Mouse (Mus musculus) lung, postnatal 4 days (tissue): ENCODE measurements around the gene Klhl25.
A peak's percentile ranks its signal among the peaks of the same experiment; 100 is the strongest.
"Not testable (repeated sequence)": the region's sequence is repeated elsewhere in the genome, so short reads cannot be mapped to it uniquely, and the experiment has no call there.

Experiments used
- DNase-seq, 2 experiments: peaks; one replicate each; pipeline ENCODE4 v3.0.0; 2021

Gene Klhl25

DNA sequence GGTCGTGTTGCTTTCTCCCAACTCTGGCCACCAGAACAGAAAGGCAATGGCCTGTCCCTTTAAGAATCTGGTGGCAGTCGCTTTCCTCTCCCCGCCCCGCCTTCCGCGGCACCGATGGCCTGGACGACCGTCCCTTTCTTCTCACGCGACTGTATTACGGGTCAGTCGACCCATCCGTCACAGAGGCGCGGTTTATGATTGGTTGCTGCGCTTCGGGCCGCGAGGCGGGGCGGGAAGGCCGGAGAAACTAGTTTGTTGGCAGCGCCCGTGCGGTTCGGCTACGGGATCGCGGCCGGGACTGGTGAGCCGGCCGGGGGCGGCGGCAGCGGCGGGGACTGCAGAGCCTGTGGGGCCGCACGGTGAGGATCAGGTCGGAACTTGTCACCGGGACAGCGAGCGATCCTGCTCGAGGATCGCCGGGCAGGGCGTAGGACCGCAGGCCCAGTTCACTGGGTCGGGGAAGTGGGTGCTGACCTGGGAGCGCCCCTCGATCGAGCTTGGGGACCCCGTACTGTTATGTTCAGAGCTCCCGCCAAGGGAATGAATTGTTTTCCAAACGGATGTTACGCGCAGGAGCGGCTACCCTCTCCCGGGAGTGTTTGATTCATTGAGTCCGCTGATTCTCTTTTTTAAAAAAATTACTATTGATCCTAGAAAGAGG, at the start of gene Klhl25:
Gene Klhl25, plus strand, starts transcription at position 196 of the 661 bp plus-strand sequence.
- peak; percentile 98 to 99 for DNase-seq

DNA sequence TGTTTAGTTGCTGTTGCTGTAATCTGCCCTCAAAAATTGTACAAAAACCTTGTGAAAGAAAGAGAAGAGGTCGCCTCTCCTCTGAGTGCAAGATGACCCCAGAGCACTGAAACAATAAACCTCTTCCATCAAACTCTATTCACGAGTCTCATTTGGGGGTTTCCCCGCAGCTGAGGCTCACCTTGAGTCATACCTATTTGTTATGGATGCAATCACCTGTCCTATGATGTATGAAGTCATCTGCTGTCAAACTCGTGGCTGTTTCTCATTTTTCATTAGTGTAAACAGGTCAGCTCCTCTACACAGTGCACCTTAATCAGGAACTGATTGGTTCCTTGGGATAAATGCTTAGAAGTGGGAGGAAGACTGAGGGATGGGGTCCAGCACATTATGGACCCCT, 47.6 kb upstream of the Klhl25 start:
- no peak for DNase-seq

DNA sequence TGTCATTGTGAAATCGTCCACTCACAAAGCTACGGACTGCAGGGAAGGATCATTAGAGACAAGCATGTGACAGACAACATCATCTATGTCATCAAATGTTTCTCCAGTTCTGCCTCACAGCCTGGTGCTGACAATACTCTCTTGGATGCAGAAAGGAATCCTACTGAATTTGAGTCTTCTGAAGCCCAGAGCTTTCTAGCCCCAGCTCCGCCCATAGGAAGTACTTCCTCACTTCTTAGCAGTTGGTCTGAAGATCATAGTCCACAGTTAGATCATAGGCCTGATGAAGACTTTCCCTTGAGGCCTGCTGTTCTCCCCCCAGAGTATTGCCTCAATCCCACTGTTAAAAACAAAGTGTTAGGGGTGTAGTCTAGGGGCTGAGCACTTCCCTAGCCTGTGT, 47.1 kb upstream of the Klhl25 start:
- DNase-seq = peak in 1 of 2 experiments; percentile 12

DNA sequence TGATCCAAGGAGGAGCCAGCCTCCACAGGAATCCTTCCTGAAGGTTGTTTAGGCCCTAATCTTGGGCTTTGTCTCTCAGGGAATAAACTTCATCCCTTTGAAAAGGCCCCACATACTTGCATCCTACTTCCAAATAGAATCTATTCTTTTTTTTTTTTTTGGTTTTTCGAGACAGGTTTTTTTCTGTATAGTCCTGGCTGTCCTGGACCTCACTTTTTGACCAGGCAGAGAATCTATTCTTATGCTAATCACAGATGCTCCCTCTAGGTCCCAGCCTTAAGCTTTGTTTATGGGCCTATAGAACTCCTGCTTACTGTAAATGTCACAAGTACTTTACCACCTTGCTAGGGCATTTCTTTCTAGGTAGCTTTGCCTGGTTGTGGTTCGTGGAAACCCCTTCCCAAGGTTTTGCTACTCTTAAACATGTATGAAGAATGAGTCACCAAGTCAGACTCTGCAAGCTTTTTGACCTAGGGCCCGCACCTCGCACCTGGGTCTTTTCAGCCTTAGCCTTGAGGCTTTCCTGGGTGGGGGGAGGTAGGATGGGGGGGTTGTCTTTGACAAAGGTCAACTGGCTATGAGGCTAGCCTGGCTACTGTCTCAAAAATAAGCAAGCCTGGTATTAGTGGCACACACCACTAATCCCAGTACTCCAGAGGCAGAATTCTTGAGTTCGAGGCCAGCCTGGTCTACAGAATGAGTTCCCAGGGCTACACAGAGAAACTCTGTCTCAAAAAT, 46.3 kb upstream of the Klhl25 start:
- no peak for DNase-seq

DNA sequence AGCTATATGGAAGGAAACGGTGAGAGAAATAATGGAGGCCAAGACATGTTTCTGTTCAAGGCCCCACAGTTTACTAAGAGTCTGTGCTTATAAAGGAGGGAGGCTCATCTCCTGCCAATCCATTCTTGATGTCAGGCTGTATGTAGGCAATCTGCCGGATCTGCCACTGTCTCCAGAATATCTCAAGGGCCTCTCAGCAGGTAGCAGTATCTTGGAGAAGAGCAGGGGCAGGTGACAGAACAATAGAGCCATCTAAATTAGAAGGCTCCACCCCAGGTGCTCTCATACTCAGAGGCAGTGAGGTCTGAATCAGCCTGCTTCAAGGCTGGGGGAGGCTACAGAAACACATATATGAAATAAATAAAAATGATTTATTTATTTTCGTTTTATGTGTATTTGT, 45.2 kb upstream of the Klhl25 start:
- DNase-seq = no peak

DNA sequence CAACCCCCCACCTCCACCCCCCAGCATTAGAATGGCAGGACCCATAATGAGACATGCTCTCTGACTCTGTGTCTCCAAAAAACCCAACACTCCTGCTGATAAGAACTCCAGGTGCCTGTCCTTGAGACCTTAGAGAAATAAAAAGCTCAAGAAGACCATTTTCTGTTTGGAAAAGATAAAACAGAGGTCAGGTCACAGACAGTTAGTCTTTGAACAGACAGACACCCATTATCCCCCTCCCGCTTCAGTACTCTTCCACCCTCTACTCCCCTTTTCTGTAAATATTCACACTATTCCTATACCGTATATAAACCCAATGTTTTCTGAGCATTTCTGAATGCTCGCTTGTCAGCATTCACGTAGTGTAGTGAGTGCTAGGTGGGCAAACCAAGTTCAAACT, 41.9 kb upstream of the Klhl25 start:
- no peak for DNase-seq

DNA sequence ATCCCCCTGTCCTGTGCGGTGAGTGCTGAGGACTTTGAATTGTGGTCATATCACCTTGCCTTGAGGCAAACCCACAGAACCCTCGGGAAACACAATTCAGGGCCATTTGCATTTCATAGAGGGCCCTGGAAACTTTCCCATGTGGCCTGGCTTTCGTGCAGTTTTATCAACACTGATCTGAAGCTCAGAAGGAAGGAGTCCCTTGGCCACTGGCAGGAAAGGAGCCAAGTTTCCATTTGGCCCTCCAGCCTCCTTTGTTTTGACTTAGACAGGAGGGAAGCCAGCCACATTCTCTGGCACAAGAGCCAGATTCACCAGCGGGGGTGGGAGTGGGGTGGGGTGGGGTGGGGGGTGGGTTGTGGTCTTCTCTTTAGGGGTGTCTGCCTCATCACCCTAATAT, 41.4 kb upstream of the Klhl25 start:
- peak; percentile 72 to 80 for DNase-seq

DNA sequence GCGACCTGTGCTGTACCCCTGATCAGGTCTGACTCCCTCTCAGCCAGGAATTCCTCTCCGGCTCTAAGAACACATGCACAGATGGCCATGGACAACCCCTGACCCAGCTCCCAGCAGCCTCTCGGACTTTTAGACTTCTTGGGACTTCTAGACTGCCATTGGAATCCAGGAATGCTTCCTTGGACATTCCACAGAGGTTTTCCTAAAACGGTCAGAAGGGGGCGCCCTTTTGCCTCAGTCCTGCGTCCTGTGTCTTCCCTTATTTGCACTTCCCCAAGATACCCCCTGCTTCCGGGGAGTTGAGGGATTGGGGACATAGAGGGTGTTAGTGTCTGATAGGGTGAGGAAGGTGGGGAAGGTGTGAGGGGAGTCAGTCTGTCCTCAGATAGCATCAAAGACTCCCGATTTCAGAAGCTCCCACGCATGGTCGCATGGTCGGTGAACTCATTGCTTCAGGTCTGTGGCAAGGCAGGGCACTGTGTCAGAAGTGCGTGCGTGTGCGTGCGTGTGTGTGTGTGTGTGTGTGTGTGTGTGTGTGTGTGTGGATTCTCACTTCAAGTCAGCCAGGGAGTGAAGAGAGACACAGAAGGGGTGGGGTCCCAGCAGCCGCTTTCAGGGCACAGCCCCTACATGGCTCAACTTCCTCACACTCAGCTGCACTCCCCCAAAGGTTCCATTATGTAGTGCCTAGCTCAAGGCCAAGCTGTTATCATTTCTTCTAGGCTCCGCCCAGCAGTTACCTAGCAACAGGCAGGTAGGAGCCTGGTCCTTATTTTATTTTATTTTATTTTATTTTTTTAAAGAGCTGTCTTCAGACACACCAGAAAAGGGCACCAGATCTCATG, 40.4 kb upstream of the Klhl25 start:
- peak in 1 of 2 experiments; percentile 65 for DNase-seq

DNA sequence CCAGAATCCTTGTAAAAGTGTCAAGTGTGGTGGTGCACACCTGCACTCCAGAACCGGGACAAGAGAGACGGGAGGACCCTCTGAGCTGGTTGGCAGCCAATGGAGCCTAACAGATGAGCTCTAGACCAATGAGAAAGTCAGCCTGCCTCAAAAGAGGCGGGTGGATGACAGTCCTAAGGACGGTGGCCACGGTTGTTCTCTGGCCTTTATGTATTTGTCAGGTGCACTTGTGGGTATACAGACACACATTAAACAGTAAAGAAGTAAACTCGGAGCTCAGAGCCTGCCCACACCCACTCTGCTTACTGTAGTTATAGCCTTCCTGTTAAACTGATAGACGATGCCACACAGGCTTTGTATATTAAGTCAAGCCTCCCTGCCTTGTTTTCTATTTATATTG, 27.4 kb upstream of the Klhl25 start:
- DNase-seq = no peak

DNA sequence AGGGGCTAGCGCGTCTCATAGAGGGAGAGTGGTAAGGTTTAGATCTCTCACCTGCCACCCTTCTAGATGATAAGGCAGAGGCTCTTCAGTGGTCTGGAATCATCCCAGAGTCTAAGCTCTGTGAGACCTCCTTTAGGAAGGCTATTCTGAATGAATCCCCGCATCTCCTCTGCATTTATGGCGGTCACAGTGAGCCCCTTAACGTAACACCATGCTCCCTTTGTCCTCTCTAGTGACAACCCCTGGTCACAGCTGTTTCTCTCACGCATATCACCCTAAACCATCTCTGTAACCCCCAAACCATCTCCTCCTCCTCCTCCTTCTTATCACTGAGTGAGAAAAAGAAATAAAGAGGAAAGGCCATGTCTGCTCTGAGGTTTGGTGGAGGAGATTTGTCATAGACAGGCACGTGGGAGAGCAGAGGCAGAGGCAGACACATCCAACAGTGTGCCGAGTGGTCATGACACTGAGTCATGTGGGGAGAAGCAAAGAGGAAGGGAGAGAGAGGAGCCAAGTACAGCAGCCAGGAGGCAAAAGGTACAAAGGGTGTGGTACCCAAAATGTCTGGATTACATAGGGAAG, 25.9 kb upstream of the Klhl25 start:
- DNase-seq = peak in 1 of 2 experiments; percentile 14

DNA sequence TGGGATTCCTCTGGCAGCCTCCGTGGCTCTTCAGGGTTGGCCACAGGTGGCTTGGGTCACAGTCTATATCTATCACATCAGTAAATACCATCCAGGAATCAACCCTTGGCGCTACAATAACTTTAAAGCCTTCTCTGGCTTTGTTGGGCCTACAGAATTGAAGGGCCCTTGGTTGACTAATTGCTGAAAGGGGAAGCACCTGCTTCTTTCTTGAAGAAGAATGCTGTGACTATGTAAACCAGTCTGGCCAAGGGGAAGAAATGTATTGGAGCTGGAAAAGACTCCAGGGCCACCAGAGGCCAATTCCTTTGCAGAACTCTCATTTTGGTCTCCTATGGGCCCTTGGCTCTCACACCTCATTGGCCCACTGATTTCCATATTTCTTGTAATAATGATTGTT, 25.0 kb upstream of the Klhl25 start:
- DNase-seq = no peak

DNA sequence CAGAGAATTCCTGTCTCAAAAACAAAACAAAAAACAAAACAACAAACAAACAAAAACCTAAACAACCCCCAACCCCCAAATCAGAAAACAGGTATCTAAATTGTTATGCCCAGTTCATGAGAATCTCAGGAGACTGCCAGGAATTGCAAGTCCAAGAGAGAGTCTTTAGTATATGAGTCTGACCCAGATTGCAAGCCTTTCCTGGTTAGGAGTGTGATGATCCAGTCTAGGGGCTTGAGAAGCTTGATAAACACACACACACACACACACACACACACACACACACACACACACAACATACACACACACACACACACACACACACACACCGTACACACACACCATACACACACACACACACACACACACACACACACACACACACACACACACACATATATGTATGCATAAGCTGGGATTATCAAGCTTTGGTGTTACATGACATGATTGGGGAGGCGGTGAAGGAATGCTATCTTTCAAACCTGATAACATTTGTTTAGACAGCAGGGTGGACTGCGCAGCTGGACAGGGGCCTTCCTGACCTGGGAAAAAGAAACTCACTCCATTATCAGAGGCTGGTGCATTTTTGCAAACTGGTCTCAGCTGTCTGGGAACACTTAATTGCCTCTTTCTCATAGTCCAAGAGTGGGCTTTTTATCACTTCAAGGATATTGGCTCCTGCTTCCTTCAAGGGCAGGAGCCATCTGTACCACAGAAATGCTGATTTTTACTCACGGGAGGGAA, 21.6 kb upstream of the Klhl25 start:
- no peak for DNase-seq

DNA sequence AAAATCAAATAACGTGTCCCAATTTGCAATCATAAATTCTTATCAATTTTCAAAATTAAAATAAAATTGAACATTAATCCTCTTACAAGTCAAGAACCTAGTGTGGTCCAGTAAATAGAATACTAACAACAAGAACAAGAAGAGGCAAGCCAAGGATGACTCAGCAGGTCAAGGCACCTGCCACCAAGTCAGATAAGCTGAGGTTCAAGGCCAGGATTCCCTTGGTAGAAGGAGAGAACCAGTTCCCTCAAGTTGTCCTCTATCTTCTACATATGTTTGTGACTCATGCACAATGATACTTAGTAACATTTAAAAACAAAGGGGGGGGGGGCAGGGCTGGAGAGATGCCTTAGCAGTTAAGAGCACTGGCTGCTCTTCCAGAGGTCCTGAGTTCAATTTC, 20.8 kb upstream of the Klhl25 start:
- no peak for DNase-seq

DNA sequence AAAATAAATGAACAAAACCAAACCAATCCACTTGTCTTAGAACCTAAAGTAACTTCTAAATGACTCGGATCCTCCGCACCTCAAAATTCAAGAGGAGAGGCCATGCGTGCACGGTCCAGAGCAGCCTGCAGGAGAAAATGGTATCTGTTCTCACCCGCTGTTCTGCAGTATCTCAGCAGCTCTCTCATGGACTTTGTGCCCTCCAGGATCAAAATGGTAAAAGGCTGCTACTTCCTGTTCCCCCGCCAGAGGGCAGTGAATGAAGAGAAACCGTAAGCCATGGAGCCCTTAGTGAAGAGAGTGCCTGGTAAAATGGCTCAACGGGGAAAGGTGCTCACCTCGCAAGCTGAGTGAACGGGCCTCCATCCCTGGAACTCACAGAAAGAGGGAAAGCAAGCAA, 20.3 kb upstream of the Klhl25 start:
- DNase-seq = peak; percentile 41 to 75

DNA sequence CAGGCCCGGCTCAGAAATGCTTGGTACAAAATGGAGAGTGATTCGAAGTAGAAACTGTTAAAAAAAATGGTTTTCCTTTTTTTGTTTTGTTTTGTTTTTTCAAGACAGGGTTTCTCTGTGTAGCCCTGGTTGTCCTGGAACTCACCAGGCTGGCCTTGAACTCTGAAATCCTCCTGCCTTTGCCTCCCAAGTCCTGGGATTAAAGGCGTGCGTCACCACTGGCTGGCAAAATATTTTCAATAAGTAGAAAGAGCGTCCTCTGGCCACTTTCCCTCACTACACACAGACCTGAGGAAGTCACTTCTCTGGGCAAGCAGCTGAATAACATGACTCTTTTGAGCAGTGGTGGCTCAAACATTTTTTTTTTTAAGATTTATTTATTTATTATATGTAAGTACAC, 19.6 kb upstream of the Klhl25 start:
- DNase-seq = no peak

DNA sequence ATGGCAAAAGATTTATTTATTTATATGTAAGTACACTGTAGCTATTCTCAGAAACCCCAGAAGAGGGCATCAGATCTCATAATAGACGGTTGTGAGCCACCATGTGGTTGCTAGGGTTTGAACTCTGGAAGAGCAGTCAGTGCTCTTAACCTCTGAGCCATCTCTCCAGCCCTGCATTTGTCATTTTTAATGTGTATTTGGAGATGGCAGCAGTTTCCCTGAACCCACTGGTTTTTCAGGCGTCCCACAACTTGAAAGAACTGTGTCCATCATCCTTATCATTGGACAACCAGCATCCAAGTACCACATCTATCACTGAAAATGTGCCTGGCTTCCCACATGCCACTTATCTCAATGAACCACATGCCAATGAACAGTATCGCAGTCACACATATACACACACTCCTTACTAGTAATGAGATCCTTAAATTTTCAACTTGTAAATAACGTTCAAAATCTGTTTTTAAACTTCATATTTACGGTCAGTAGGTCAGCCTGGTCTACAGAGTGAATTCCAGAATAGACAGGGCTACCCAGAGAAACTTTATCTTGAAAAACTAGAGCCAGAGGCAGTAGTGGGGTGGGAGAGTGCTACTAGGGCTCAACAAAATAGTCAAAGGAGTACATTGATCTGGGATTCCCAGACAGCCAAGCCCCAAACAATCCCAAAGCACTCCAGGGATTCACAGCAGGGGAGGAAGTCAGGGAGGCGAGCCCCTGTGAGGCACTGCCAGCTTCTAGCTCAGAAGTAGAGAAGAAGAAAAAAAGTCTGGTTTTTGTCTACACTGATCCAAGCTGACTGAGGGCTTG, 17.7 kb upstream of the Klhl25 start:
- no peak for DNase-seq

DNA sequence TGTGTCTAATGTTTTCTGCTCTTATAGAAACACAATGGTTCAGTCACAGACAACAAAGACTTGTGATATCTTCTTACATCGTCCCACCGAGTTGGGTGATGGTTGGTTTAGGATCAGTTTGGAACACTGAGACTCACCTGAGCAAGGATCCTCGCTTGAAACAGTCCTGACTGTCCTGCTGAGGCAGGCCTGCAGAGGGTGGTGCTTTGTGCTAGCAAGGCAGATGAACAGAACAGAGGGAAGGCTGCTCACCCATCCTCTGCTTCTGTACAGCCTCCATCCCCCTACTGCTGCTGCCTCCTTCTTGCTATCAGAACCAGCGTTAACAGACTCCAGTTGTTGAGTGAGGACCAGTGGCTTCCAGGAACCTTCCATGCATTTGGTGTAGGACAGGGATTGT, 14.2 kb upstream of the Klhl25 start:
- not testable (repeated sequence) for DNase-seq

DNA sequence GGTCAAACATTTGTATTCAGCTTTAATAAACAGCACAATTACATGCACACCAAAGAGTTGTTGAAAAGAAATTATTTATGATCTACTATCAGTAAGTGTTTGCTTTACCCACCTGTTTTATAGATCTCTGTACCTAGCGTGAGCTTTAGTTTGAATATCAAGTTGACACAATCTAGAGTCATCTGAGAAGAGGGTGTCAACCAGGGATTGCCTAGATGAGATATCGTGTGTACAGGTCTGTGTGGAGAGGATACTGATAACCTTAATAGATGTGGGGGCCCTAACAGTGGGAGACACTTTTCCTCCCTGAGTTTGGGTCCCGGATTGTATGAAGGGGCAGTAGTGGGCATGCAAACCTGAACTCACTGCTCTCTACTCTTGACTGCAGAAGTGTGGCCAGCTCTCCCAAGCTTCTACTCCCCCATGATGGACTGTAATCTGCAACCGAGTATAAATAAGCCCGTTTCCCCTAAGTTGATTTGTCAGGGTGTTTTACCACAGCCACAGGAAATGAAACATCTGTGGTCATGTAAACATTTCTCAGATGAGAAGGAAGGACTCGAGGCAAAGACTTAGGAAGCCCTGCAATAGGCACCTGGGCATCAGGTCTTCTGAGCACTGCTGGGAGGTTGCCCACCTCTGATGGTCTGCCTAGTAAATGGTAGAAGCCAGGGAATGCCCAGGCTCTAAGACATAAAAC, 13.0 kb upstream of the Klhl25 start:
- not testable (repeated sequence) for DNase-seq

DNA sequence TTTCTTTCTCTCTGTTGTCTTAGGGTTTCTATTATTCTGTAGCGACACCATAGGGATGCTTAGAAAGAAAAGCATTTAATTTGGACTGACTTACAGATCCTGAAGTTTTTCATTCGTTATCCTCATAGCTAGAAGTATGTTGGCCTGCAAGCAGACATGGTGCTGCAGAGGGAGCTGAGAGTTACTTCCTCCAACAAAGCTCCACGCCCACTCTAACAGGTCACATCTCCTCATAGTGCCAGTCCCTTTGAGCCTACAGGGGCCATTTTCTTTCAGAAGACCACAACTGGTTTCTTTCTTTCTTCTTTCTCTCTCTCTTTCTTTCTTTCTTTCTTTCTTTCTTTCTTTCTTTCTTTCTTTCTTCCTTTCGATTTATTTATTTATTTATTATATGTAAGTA, 8.0 kb upstream of the Klhl25 start:
- no peak for DNase-seq

DNA sequence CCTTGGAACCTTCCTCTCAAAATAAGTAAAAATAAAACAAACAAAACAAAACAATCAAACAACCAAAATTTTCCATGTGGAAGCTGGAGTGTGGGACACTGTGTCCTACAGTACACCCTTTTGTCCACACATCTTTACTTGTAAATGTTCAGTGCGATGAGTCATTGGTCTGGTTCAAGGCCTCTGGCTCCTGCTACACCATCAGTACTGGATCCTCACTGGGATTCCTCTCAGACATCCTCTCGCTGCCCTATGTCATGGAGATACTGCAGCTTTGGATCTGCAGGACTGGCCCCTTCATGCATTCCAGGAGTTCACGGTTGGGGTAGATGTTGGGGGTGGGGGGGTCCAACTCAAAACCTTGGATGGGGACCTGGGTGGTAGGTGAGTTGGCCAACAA, 5.8 kb upstream of the Klhl25 start:
- DNase-seq = no peak

DNA sequence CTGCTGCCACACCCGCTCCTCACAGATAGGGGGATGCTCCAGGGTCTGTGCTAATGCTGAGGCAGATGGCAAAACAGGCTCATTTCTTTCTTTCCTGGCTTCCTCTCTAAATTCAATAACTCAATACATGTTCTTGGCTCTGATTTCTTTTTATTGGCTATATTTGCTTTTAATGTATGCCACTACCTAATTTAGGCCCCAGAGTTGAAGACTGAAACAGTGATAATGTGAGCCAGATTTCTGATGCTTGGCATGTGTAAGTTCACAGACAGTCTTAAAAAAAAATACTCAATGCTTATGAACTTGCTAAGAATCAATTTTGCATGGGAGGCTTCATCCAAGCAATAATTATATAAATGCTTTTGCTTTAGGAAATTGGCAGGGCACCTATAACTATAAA, 2.2 kb upstream of the Klhl25 start:
- no peak for DNase-seq
